Mouse (Mus musculus): ENCODE results near the gene Ube2u. TPM values are rescaled to one million over a fixed set of nuclear protein-coding genes. Genes with fewer than 3 reads are reported as not detected.
A peak's percentile ranks its signal among the peaks of the same experiment; 100 is the strongest.
"Not testable (repeated sequence)": the region's sequence is repeated elsewhere in the genome, so short reads cannot be mapped to it uniquely, and the experiment has no call there.

Gene Ube2u
- not detected for total RNA-seq (2021)

DNA sequence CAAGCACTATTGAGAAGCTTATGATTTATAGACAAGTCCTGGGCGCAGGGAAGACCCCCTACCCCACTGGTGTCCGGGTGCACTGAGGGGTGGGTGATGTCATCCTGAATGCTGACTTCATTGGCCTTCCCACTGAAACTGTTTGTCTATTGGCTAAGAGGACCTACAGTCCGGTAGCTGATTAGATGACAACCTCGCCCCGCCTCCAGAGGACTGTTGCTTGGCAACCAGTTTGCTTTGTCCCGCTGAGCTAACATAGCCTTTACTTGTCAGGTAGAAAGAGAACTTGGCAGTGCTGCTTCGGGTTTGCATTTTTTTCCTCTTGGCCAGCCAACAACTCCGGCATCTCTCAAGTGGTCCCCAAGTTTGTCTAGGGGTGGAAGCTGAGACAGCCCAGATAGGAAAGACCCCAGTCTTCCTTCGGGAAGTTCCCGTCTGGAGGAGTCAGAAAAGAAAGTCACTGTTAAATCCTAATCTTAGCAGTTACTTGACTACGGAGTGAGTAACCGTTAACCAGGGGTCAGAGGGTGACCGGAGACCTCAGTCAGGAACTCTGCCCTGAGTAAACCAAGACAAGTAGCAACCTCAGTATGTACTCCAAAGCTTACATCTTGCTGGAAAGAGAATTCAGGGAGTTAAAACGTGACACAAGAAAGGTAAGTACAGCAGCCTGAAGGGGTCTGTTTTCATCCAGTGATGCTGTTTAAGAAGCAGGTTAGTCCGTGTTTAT is at the start of gene Ube2u:
Gene Ube2u (plus strand): TSS at position 258 of the 730 bp plus-strand sequence.
- intact Hi-C loops (cut with DNase I), result no loop called here
- peak; percentile 26 for DNase-seq (ENCODE audit: low spot score)

DNA sequence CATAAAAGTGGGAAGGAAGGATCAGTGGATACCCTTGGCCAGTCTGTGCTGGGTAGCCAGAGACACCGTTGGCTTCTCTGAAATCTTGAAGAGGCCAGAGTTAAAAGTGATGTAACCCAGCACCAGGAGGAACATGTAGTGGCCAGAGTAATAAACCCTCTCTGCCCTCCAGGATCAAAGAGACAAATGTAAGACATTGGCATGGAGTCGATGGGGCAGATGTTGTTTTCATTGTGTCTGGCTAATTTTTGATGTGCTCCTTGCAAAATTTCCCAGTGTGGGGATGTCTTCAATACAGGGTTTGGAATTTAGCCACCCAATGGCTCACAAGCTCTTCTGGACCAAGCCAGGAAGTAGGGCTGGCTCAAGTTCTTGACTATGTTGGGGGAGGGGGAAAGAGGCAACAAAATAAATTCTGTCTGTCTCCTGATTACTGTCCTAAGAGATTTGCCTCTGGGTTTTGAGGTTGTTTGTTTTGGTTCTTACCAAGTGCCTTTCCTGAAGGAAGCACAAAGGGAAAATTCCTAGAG is 49.2 kb upstream of the Ube2u start:
- intact Hi-C loops (cut with DNase I), result no loop called here
- DNase-seq (ENCODE audit: low spot score), result no peak

DNA sequence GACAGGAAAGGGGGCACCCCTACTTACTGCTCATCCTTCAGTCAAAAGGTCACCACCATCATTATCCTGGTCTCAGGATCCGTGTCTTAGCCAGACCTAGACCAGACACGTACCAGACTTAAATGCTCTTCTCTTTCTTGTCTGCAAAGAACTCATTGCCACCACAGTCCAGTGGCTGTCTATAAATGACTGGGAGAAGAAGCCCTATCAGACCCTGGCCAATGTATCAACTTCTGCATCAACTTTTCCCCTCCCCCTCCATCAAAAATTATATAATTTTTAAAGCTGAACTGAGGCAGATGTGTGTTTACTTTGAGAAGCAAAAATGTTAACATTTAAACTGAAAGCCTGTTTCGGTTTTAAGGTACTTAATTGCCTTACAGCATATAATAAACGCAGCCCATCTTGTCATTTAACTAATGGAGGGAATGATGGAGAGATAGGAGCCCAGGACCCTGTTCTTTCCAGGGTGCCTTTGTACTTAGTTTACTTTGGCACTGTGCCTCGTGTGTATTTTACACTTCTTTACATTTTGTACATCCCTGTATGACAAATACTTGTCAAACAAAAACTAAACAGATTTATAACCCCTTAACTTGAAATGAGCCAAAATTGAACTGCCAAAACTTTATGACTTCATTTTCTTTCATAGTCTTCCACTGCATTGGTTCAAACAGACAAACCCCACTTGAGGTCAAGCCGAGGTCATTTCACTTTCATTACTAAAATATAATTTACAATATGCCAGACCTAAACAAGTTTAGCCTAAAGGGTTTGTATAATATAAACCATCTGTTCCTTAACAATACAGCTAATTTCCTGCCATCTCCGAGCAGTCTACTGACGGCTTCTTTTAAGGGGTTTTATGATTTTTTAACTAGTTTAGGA is 43.1 kb upstream of the Ube2u start:
- no peak for DNase-seq (ENCODE audit: low spot score)
- intact Hi-C loops (cut with DNase I), result no loop called here

DNA sequence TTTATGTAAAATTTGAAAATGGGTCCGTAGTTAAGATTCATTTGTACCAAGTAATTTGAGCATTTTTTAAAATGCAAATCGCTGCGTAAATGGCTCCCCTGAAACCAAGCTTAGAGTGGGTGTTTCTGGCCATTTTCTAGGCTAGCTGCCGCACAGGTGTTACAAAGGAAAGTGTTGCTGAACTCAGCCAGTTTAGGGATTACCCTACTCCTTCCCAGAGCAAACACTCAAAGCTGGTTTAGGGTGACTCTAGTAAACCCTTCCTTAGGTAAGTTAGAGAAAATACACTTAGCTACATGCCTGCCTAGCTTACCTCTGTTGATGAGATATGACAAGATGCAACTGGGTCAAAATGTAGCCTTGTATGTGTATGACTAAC is 42.5 kb upstream of the Ube2u start:
- intact Hi-C loops (cut with DNase I), result no loop called here
- DNase-seq (ENCODE audit: low spot score), result no peak

DNA sequence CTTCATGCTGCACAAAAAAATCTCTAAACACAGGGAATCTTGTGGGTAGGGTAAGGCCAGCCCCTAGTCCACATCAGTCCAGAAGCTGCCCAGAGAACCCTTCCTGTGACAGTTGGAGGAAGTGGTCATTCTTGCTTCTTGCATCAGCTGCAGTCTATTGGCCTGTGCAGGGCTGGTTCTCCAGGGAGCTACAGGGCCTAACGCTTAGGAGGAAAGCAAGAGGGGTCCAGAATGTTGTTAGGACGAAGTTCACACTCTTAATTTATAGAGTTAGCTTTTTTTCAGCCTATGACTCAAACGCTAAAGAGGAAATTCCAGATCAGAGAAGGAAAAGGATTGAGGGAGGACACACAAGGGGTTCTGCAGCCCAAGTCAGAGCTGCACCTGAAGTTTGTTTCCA is 31.8 kb upstream of the Ube2u start:
- intact Hi-C loops (cut with DNase I), result no loop called here
- no peak for DNase-seq (ENCODE audit: low spot score)

DNA sequence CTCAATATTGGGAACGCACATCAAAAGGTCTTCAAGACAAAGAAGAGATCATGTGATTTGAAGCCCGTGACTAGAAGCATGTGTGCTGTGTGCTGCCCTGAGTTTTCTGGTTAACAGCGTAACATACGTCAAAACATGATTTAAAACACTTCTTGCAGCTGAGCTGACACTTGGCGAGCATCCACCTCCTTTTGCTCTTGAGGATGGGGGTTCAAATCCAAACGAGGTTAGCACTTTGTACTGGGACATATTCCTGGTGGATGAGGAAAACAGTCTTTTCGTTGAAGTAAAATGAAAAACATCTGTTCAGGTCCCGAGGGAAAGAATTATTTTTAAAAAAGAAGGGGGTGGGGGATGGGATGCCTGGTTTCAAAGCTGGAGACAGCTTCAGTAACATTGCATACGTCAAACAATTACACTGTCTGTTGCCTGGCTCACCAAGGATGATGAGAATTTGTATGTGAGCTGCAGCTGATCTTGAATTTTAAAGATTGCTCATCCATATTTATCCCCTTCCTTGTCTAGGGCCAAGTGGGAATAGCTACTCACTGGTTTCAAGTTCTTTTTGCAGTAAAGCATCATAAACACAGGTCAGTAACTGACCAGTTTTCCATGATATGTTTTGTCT is 16.0 kb upstream of the Ube2u start:
- intact Hi-C loops (cut with DNase I), result no loop called here
- DNase-seq (ENCODE audit: low spot score), result no peak

DNA sequence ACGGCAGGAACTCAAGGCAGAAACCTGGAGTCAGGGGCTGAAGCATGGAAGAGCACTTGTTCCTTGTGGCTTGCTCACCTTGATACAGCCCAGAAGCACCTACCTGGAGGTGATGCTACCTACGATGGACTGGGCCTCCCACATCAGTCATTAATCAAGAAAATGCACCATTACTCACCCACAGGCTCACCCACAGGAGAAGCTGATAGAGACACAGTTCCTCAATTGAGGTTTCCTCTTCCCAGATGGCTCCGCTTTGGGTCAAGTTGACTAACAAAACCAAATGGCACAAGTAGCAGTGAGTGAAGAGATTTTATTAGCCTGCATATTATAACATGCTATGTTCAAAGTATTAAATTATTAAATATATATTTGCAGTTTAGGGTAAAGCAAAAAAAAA is 9.8 kb downstream of the Ube2u start:
- intact Hi-C loops (cut with DNase I), result no loop called here
- no peak for DNase-seq (ENCODE audit: low spot score)

DNA sequence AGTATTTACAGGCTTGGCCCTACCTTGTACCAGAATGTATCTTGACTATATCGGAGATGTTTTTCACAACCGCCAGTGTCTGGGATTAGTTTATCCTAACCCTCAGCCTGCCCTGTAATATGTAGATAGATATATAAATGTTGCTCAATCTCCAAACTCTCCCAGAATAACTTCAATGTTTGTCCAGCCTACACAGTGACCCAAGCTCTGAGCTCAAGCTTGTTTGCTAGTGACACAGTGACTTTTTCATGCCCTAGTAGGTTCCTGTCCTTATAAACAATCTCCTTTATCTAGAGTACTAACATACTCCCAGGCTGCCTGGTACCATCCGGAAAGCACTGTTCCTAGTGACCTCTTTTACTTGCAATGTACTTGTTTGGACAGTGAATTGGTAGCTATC is 16.5 kb downstream of the Ube2u start:
- intact Hi-C loops (cut with DNase I), result no loop called here
- no peak for DNase-seq (ENCODE audit: low spot score)

DNA sequence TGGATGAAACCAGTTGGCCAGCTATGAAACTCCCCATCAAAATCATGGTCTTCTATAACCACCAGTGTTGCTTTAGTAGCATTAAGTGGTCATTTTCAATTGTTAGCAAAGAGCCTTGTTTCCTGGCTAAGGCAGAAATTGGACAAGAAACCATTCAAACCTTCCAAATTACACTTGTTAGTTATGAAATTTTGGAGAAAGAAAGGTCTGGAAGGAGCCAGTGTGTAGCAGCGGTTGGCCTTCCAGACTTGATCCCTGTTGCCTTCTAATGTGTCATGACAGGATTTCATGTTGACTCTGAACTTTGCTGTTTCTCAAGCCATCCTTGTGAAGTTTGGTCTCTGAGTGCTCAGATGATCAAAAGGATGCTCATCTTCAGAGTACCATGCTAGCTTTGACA is 17.9 kb downstream of the Ube2u start:
- DNase-seq (ENCODE audit: low spot score), result no peak
- intact Hi-C loops (cut with DNase I), result no loop called here

DNA sequence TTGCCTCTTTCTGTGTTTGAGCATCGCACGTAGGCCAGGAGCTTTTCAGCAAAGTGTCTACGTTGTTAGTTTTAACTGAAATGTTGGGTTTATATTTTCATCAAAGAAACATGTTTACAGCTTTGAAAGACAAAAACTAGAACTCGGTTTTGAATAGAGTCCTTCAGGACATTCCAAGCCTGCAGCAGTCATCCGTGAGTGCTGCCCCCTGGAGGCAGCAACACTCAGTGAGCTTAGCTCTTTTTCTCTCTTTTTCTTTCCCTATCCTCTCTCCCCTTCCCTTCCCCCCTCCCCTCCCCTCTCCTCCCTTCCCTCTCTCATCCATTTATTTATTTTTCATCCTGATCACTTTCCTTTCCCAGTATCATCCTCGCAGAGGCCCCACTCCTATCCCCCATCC is 19.5 kb downstream of the Ube2u start:
- no peak for DNase-seq (ENCODE audit: low spot score)
- intact Hi-C loops (cut with DNase I), result no loop called here

DNA sequence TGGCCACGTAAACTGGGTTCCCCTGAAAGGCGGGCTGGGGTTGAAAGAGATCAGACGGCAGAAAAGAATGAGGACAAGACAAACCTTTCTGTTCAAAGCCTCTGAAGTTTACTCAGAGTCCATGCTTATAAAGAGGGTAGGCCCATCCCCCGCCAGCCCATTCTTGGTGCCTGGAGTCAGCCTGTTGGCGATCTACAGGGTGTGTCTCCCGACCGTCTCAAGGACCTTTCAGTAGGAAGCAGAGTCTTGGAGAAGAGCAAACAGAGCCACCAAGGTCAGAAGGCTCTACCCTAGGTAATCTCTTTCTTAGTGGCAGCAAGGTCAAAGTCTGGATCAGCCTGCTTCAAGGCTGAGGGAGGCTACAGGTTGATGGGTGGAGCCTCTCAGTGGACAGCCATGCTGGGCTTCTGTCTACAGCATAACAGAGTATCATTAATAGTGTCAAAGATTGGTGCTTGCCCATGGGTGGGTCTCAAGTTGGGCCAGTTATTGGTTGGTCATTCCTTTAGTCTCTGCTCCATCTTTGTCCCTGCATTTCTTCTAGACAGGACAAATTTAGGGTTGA is 20.5 kb downstream of the Ube2u start:
- DNase-seq (ENCODE audit: low spot score); intact Hi-C loops (cut with DNase I): not testable (repeated sequence)

DNA sequence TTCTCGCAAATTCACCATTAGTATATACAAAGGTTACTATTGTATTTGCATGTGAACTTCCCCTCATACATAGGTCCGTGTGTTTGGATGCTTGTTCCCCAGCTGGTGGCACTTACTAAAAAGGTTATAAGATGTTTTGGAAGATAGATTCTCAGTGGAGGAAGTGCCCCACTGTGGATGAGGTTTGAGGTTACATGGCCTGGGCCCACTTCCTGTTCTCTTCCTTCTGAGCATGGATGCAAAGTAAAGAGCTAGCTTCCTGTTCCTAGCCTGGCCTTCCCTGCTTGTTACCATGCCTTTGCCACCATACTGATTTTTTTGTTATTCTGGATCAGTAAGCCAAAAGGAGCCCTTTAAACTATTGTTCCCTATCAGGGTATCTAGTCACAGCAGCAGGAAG is 24.7 kb downstream of the Ube2u start:
- intact Hi-C loops (cut with DNase I), result no loop called here
- DNase-seq (ENCODE audit: low spot score), result no peak

DNA sequence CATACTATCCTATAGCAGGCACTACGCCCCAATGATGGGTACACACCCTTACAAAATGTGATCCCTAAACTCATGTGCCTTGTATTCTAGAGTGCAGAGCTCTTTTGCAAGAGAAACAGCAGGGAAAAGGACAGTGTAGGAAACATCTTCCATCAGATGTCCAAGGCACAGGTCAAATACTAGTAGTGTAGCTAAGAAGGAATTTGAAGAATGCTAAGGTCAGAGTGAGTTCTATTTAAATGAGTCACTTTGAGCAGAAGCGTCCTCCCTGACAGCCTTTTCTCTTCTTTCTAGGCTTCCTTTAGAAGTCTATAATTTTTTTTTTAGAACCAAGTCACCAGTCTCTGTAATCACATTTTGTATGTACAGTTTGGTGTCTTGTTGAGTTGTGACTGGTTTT is 39.0 kb downstream of the Ube2u start:
- intact Hi-C loops (cut with DNase I), result no loop called here
- no peak for DNase-seq (ENCODE audit: low spot score)

DNA sequence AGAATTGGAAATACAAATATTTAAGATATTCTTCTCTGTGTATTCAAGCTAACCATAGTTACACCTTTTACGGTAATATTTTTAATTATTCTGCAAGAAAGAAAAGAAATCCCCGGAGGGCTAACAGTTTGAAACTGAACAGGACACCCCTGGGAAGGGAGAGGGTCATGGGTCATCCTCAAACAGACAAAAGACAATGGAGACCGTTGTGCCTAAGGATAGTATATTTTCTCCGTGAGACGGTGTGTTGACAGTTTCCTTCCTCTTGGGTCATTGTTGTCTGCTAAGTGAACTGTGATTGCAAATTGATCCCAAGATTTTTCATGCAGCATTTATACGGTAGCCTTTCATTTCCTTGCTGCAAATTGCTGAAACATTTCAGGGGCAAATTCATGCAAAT is 43.9 kb downstream of the Ube2u start:
- intact Hi-C loops (cut with DNase I), result no loop called here
- no peak for DNase-seq (ENCODE audit: low spot score)

DNA sequence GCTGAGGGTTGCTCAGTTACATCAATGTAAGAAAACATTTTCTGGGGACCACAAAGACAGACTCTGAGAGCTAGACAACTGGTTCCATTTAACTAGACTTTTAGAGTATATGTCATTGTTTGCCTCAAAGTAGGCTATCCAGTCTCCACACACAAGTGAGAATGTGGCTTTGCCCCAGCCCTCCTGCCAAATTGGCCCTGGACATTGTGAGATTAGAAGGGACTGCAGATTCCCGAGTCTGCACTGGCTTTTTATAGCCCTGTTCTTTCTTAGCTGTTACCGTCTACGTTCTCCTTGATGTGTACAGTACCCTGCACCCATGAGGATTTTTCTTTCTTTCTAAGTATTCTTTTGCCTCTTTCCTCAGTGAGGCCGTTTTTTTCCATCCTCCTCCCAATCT is 46.1 kb downstream of the Ube2u start:
- DNase-seq (ENCODE audit: low spot score), result no peak
- intact Hi-C loops (cut with DNase I), result no loop called here

DNA sequence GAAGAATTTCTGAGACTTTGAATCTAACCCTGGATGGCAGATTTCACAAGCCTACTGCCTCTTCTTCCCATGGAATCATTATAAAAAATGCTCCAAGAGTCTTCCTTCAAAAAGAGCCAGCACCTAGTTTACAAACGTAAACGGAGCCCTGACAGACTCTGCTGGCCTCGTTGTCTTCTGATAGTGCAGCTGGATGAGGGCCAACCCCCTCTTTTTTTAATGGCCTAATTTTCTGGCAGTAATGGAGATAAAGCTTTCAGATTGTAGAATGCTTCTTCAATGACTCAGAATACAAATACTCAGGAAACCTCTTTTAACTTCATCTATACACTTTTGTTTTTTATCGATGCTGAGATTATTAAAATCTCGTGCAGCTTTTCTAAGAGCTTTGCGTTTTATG is 47.6 kb downstream of the Ube2u start:
- no peak for DNase-seq (ENCODE audit: low spot score)
- intact Hi-C loops (cut with DNase I), result no loop called here

DNA sequence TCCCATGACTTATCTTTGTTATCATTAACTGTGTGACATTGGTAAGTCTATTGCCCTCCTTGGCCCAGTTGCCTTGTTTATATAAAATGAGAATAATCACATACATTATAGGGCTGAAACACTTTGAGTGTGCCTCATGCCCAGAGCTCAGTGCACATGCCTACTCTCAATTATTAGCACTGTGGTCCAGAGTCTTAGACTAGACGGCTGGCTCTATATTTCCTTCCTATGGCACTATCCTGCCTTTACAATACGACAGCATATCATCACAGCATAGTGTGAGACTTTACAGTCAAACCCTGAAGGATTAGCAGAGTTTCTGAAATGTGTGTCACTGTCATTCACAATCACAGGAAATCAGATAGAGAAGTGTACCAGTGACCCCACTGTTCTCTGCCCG is 48.4 kb downstream of the Ube2u start:
- no peak for DNase-seq (ENCODE audit: low spot score)
- intact Hi-C loops (cut with DNase I), result no loop called here

DNA sequence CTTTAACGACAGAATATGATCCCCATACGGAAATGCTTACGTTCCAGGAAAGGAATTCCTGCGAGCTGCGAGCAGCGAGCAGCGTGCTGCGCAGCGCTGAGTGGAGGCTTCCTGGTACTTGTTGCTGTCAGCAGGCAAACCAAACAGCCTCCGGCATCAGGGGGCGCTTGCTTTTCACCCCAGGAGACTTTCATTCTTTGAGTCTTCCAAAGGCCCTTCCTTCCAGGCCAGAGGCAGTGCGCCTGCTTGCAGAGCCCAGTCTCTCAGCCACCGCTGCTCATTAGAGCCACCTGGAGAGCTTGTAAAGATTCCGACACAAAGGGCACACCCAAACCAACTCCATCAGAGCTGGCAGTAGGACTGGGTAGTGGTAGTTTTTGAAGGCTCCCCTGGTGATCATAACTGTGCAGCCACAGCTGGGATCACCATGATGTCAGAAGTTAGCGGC is 48.9 kb downstream of the Ube2u start:
- DNase-seq (ENCODE audit: low spot score), result no peak
- intact Hi-C loops (cut with DNase I), result no loop called here

DNA sequence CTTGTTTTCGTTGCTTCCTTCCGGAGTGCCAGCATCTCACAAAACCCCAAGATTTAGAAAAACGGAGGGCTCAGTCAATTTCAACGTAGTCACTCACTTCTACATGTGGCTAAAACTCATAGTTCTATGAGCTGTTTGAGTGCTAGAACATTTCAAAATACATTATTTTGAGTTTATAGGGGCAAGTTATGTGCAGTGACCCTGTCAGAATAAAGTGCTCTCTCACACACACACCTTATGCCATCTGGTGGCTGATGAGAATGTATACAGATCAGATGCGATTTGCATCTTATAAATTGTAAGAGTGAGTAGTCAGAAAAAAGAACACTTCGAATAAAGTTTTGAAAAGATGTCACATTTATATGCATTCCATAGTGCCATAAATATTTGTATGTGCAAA is 55.0 kb downstream of the Ube2u start:
- no peak for DNase-seq (ENCODE audit: low spot score)
- intact Hi-C loops (cut with DNase I), result loop anchor here (5.0 to 10.0 kb wide), 2 partner anchors 319 to 436 kb away; partner anchors contain the start of gene Ror1

DNA sequence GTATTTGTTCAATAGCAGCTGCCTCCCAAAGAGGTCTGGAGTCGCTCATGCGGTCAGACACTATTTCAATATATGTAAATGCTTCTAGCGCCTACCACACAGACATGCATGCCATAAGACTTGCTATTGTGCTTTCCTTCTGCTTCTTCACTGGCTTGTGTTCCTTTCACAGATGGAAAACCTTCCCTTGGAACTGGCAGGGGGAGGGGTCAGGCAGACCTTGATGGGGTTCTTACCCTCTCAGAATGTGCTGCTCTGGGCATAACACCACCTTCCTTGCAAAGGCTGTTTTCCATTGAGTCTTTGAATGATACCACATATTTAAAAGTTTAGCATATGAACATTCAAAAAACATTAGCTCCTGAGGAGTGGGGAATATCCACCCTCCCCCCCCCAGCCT is 56.3 kb downstream of the Ube2u start:
- no peak for DNase-seq (ENCODE audit: low spot score)
- intact Hi-C loops (cut with DNase I), result loop anchor here (5.0 to 10.0 kb wide), 6 partner anchors 128 to 593 kb away; partner anchors contain the start of gene Ror1

Data from heart, postnatal 25 days (tissue).